Mouse (Mus musculus): ENCODE data around the gene Smcr8.

DNA sequence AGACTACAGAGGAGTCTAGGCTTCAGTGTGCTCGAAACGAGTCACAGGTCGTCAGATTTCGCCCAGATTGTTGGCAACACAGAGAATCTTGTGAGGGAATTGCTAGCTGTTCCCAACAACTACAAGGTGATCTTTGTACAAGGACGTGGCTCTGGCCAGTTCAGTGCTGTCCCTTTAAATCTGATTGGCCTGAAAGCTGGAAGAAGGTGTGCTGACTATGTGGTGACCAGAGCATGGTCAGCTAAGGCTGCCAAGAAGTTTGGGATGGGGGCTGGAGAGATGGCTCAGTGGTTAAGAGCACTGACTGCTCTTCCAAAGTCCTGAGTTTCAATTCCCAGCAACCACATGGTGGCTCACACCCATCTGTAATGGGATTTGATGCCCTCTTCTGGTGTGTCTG lies 39.1 kb downstream of the Smcr8 start:
- TF ChIP-seq POLR2A (IDR thresholded peaks at IDR 0.05; ENCODE audit: low read depth, low read length), result no peak
- TF ChIP-seq CTCF (conservative IDR thresholded peaks at IDR 0.05; ENCODE audit: insufficient read depth, insufficient read length, low read depth, low read length), result no peak

Measured in kidney, adult 2 months (tissue).